Mouse (Mus musculus) urinary bladder, postnatal 4 days (tissue): ENCODE measurements around the gene Ror1.

Experiments used
- DNase-seq, 2 experiments: peaks; one replicate each; pipeline ENCODE4 v3.0.0; 2021 to 2022; ENCODE audit warnings: low spot score in 2 of 2

The Ror1 gene

DNA sequence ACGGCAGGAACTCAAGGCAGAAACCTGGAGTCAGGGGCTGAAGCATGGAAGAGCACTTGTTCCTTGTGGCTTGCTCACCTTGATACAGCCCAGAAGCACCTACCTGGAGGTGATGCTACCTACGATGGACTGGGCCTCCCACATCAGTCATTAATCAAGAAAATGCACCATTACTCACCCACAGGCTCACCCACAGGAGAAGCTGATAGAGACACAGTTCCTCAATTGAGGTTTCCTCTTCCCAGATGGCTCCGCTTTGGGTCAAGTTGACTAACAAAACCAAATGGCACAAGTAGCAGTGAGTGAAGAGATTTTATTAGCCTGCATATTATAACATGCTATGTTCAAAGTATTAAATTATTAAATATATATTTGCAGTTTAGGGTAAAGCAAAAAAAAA lies 392.9 kb downstream of the Ror1 start:
- DNase-seq = no peak
